Mouse (Mus musculus) kidney, postnatal 0 days (tissue): ENCODE results near the gene Cfap69. TPM values are rescaled to one million over a fixed set of nuclear protein-coding genes. Genes with fewer than 3 reads are reported as not detected.

Experiments
- ATAC-seq: fragments of 200-750 bp; cut with Nextera tagmentation; replicated peaks from 2 replicates; pipeline ENCODE4 v1.8.0; 2017; ENCODE audit warnings: low read depth, moderate number of reproducible peaks, moderate TSS enrichment, moderate library complexity; ENCODE audit not compliant: low FRiP score
- DNase-seq: peaks from one replicate; pipeline ENCODE4 v3.0.0-alpha.2; 2016; ENCODE audit warnings: low spot score
- H3K27ac ChIP-seq: fragments of 300-500 bp; sonication (generic); 2 replicates; pipeline ENCODE4 v1.5.1; 2014; ENCODE audit warnings: mild to moderate bottlenecking
- H3K27me3 ChIP-seq: fragments of 300-500 bp; sonication (generic); 2 replicates; pipeline ENCODE4 v1.6.1; 2014; ENCODE audit warnings: low read length, mixed read lengths; ENCODE audit not compliant: insufficient read depth
- H3K36me3 ChIP-seq: fragments of 300-500 bp; sonication (generic); 2 replicates; pipeline ENCODE4 v1.6.1; 2014; ENCODE audit warnings: low read length, mixed read lengths; ENCODE audit not compliant: insufficient read depth
- H3K4me1 ChIP-seq: fragments of 300-500 bp; sonication (generic); replicated peaks from 2 replicates; pipeline ENCODE4 v1.6.1; 2014; ENCODE audit warnings: antibody characterized with exemption, low read length, mixed read lengths; ENCODE audit not compliant: insufficient read depth
- H3K4me2 ChIP-seq: fragments of 300-500 bp; sonication (generic); 2 replicates; pipeline ENCODE4 v1.6.1; 2014; ENCODE audit warnings: mild to moderate bottlenecking, low read length, moderate library complexity, mixed read lengths
- H3K4me3 ChIP-seq: fragments of 300-500 bp; sonication (generic); replicated peaks from 2 replicates; pipeline ENCODE4 v1.5.1; 2014; ENCODE audit warnings: low read depth, low read length
- H3K9ac ChIP-seq: fragments of 300-500 bp; sonication (generic); 2 replicates; pipeline ENCODE4 v1.6.1; 2014; ENCODE audit warnings: low read depth, low read length
- H3K9me3 ChIP-seq: fragments of 300-500 bp; sonication (generic); replicated peaks from 2 replicates; pipeline ENCODE4 v1.6.1; 2016; ENCODE audit warnings: low read length, inconsistent platforms, mixed read lengths
- CTCF ChIP-seq: IDR thresholded peaks from 2 replicates; pipeline ENCODE4 v1.5.1; 2016; ENCODE audit warnings: antibody characterized with exemption, low read depth, mild to moderate bottlenecking, moderate library complexity
- WGBS: fragments of 180-500 bp; shearing (Covaris S2); extraction: QIAGEN DNeasy Blood & Tissue Kit; methylation state at CpG from one replicate; pipeline ENCODE4 v1.1.7; 2014; 5-methylcytosine and 5-hydroxymethylcytosine counted together
- polyA plus RNA-seq: library from polyadenylated mRNA; unstranded; fragments of >200 nt; fragmentation: Nextera tagmentation; extraction: Ambion mirVana; gene quantifications from 2 replicates; pipeline ENCODE4 v1.2.1, GENCODE M21; 2015

Gene Cfap69
- polyA plus RNA-seq, 1 experiment from 2014 or later = 1.6 TPM

- Histone ChIP-seq H3K27me3 (no peaks in the 10 kb centered on the region), H3K9ac (no peak overlapping the region), H3K4me2 (no peak overlapping the region), H3K27ac (no peak overlapping the region), H3K4me1 (0 out of 2 replicates have a peak, but pooled peaks cover 6% of the 10 kb centered on the region), H3K36me3 (no peaks in the 10 kb centered on the region), H3K9me3 (no peaks in the 10 kb centered on the region), H3K4me3 (no peak overlapping the region)
- ATAC-seq = no peak
- 78% methylated on average over 5 of the region's 5 CpGs for WGBS
- DNase-seq = no peak
- TF ChIP-seq CTCF = no peak
Measured at GRCm38 (mm10) chr5:5695401-5695942, 31.4 kb upstream of the Cfap69 start.

GRCm38 (mm10) chr5:5693956-5694653 is 30.1 kb upstream of the Cfap69 start, which contains the start of gene Steap2:
Gene Steap2, minus strand, starts transcription at chr5:5694578.
- no peaks in the 10 kb centered on the region for H3K9me3 ChIP-seq
- H3K27ac ChIP-seq = peak within 1 kb of the TSS; percentile 88
- H3K4me2 ChIP-seq = peak within 1 kb of the TSS; percentile 96
- no peaks in the 10 kb centered on the region for H3K27me3 ChIP-seq
- no peak for TF ChIP-seq CTCF
- ATAC-seq = peak; percentile 88
- H3K36me3 ChIP-seq = no peaks in the 10 kb centered on the region
- H3K9ac ChIP-seq = peak within 1 kb of the TSS; percentile 88
- under 1% methylated on average over 45 of the region's 66 CpGs for WGBS
- 0 out of 2 replicates have a peak, but pooled peaks cover 6% of the 10 kb centered on the region for H3K4me1 ChIP-seq
- DNase-seq = peak; percentile 63
- peak within 1 kb of the TSS; percentile 78 for H3K4me3 ChIP-seq

GRCm38 (mm10) chr5:5693541-5693955 is 29.5 kb upstream of the Cfap69 start:
- Histone ChIP-seq H3K4me1 (0 out of 2 replicates have a peak, but pooled peaks cover 6% of the 10 kb centered on the region), H3K36me3 (no peaks in the 10 kb centered on the region), H3K9me3 (no peaks in the 10 kb centered on the region), H3K27ac (peak overlapping the region; percentile 88), H3K9ac (peak overlapping the region; percentile 88), H3K4me3 (peak overlapping the region; percentile 78), H3K4me2 (peak overlapping the region; percentile 96), H3K27me3 (no peaks in the 10 kb centered on the region)
- no peak for TF ChIP-seq CTCF
- under 1% methylated on average over 29 of the region's 29 CpGs for WGBS
- ATAC-seq = peak; percentile 48
- DNase-seq = peak; percentile 18

GRCm38 (mm10) chr5:5692167-5692738 is 28.2 kb upstream of the Cfap69 start:
- no peak for ATAC-seq
- Histone ChIP-seq H3K27ac (no peak overlapping the region), H3K9ac (no peak overlapping the region), H3K9me3 (no peaks in the 10 kb centered on the region), H3K4me1 (0 out of 2 replicates have a peak, but pooled peaks cover 6% of the 10 kb centered on the region), H3K4me3 (no peak overlapping the region), H3K4me2 (peak overlapping the region; percentile 96), H3K27me3 (no peaks in the 10 kb centered on the region), H3K36me3 (no peaks in the 10 kb centered on the region)
- TF ChIP-seq CTCF = no peak
- WGBS = 55% methylated on average over 4 of the region's 4 CpGs
- DNase-seq = no peak

- no peaks in the 10 kb centered on the region for H3K9me3 ChIP-seq
- H3K27me3 ChIP-seq = no peaks in the 10 kb centered on the region
- no peak for DNase-seq
- TF ChIP-seq CTCF = no peak
- no peak overlapping the region for H3K4me2 ChIP-seq
- H3K4me1 ChIP-seq = 0 out of 2 replicates have a peak, but pooled peaks cover 6% of the 10 kb centered on the region
- H3K9ac ChIP-seq = no peak overlapping the region
- ATAC-seq = no peak
- H3K4me3 ChIP-seq = no peak overlapping the region
- 68% methylated on average over 8 of the region's 8 CpGs for WGBS
- no peaks in the 10 kb centered on the region for H3K36me3 ChIP-seq
- no peak overlapping the region for H3K27ac ChIP-seq
Measured at GRCm38 (mm10) chr5:5688945-5689540, 25.0 kb upstream of the Cfap69 start.

GRCm38 (mm10) chr5:5688228-5688627 is 24.2 kb upstream of the Cfap69 start:
- no peak for TF ChIP-seq CTCF
- ATAC-seq = no peak
- 45% methylated on average over 6 of the region's 6 CpGs for WGBS

More at GRCm38 (mm10) chr5:5688228-5688627, 24.2 kb upstream of the Cfap69 start:
- no peak overlapping the region for H3K27ac ChIP-seq
- H3K9ac ChIP-seq = no peak overlapping the region
- H3K4me1 ChIP-seq = 0 out of 2 replicates have a peak, but pooled peaks cover 2% of the 10 kb centered on the region
- H3K4me3 ChIP-seq = no peak overlapping the region
- H3K9me3 ChIP-seq = no peaks in the 10 kb centered on the region
- no peak for DNase-seq
- no peaks in the 10 kb centered on the region for H3K27me3 ChIP-seq
- H3K4me2 ChIP-seq = no peak overlapping the region
- H3K36me3 ChIP-seq = no peaks in the 10 kb centered on the region
